Mouse (Mus musculus) kidney, postnatal 36 days (tissue): ENCODE results near the gene 5730522E02Rik.
A peak's percentile ranks its signal among the peaks of the same experiment; 100 is the strongest.

Experiments
- DNase-seq, 2 experiments: peaks; one replicate each; pipeline ENCODE4 v3.0.0; 2021 to 2022; ENCODE audit warnings: mixed read lengths in 2 of 2

Gene 5730522E02Rik

GRCm38 (mm10) chr11:25997469-25997868 is 213.1 kb downstream of the 5730522E02Rik start:
- DNase-seq, result no peak

- no peak for DNase-seq
Measured at GRCm38 (mm10) chr11:25994128-25994527, 216.4 kb downstream of the 5730522E02Rik start.

- no peak for DNase-seq
Measured at GRCm38 (mm10) chr11:25992216-25992615, 218.3 kb downstream of the 5730522E02Rik start.

GRCm38 (mm10) chr11:25978736-25979276 is 231.8 kb downstream of the 5730522E02Rik start:
- no peak for DNase-seq

- no peak for DNase-seq
Measured at GRCm38 (mm10) chr11:25941504-25941903, 269.1 kb downstream of the 5730522E02Rik start.

- DNase-seq, result no peak
Measured at GRCm38 (mm10) chr11:25940716-25941294, 269.8 kb downstream of the 5730522E02Rik start.

- no peak for DNase-seq
Measured at GRCm38 (mm10) chr11:25926267-25926666, 284.3 kb downstream of the 5730522E02Rik start.

GRCm38 (mm10) chr11:25902321-25902720 is 308.2 kb downstream of the 5730522E02Rik start:
- no peak for DNase-seq

- no peak for DNase-seq
Measured at GRCm38 (mm10) chr11:25901666-25902065, 308.9 kb downstream of the 5730522E02Rik start.

- DNase-seq, result no peak
Measured at GRCm38 (mm10) chr11:25893906-25894305, 316.7 kb downstream of the 5730522E02Rik start.

GRCm38 (mm10) chr11:25872983-25873382 is 337.6 kb downstream of the 5730522E02Rik start:
- no peak for DNase-seq

- no peak for DNase-seq
Measured at GRCm38 (mm10) chr11:25872317-25872716, 338.2 kb downstream of the 5730522E02Rik start.

GRCm38 (mm10) chr11:25866292-25866691 is 344.3 kb downstream of the 5730522E02Rik start:
- DNase-seq, result no peak

- DNase-seq, result peak; percentile 38 to 80
Measured at GRCm38 (mm10) chr11:25862686-25863085, 347.9 kb downstream of the 5730522E02Rik start.

- DNase-seq, result no peak
Measured at GRCm38 (mm10) chr11:25856629-25857568, 353.7 kb downstream of the 5730522E02Rik start.

- no peak for DNase-seq
Measured at GRCm38 (mm10) chr11:25855794-25856193, 354.8 kb downstream of the 5730522E02Rik start.

GRCm38 (mm10) chr11:25854216-25854615 is 356.3 kb downstream of the 5730522E02Rik start:
- no peak for DNase-seq

GRCm38 (mm10) chr11:25853032-25853431 is 357.5 kb downstream of the 5730522E02Rik start:
- no peak for DNase-seq

GRCm38 (mm10) chr11:25848824-25849644 is 361.5 kb downstream of the 5730522E02Rik start:
- DNase-seq, result no peak

- no peak for DNase-seq
Measured at GRCm38 (mm10) chr11:25838451-25838850, 372.1 kb downstream of the 5730522E02Rik start.

- no peak for DNase-seq
Measured at GRCm38 (mm10) chr11:25819789-25820188, 390.8 kb downstream of the 5730522E02Rik start.

- DNase-seq, result no peak
Measured at GRCm38 (mm10) chr11:25813446-25813845, 397.1 kb downstream of the 5730522E02Rik start.

GRCm38 (mm10) chr11:25787691-25788090 is 422.9 kb downstream of the 5730522E02Rik start:
- no peak for DNase-seq
